Mouse (Mus musculus): ENCODE measurements around the gene Nckipsd.
A peak's percentile ranks its signal among the peaks of the same experiment; 100 is the strongest.

Nckipsd gene

DNA sequence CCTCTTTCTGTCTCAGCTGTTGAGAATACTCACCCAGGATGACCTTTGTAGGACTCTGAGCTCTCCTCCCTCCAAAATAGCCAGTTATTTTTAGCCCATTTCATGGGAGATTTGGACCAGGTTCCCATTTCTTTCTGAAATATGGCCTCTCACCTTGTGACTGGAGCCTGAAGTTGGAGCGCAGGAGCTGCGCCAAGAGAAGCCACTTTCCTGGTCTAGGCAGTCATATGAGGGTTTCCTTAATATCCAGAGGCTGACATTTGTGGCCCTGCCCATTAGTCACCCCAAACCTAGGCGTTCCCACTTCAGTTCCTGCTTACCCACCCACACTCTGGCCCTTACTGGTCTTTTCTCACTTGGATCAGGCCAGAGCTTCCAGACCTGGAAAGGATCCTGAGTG is 44.8 kb downstream of the Nckipsd start, which contains the start of gene Slc26a6:
Gene Slc26a6 (plus strand): TSS at position 308 of the 400 bp plus-strand sequence.
- DNase-seq = no peak

DNA sequence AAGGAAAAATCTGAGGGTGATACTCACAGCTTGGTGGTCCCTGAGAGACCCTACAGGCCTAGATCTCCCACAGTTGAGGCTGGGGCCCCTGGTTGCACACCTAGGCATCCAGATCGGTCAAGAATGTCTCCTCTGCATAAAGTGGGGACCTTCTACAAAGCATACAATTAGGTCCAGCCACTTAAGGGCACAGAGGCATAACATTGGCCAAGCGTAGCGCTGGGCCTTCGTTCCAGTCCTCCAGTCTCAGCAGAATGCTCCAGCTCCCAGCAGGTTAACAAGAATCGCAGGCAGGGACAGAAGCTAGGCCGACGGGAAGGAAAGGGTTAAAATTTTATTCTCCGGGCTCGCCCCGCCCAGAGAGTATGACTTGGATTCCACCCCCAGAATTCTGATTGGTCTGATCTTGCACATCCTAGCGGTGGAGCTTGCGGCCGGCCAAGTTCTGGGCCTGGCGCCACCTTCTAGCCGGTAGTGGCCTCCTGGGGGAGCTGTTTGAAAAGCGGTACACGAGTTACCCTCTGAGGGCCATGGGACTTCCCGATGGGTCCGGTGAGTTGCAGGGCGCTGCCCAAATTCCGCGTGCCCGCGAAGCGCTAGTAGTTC is 45.6 kb downstream of the Nckipsd start:
- DNase-seq = peak; percentile 87 to 89

DNA sequence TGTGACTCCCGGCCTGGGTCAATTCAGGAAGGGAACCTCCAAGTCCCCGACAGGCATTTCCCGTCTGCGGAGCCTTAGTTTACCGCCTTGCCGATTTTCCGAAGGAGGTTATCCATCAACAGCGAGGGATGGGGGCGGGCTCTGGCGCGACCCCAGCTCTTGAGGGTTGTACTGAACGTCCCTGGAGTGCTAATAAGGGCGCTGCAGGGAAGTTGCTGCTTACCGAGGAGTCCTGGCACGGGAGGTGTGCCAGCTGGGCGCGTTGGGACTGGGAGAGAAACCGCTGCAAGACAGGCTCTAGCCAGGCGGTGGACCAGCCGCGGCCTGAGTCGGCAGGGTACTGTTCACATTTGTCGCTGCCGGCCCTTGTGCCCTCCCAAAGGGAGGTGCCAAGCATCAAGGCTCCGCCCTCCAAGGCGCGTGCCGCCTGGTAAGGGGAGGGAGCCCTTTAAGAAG is 46.1 kb downstream of the Nckipsd start:
- DNase-seq = peak; percentile 82 to 88

DNA sequence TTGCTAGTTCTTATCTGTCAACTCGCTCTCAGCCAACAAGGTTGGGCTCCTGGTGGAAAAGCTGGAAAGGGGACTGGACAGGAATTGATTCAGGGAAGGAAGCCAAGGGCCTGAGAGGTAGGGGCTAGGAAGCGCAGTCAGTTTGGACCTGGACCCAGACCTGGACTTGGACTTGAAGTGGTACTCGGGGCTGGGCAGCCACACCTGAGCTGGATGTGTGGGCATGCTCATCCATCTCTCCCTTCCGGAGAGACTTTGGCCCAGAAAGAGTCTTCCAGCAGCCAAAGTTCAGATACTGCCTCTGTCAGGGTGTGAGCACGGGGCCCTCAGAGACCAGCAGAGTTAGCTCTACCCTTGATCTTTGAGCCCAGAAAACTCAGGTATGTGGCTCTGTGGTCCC is 47.2 kb downstream of the Nckipsd start:
- DNase-seq = no peak

DNA sequence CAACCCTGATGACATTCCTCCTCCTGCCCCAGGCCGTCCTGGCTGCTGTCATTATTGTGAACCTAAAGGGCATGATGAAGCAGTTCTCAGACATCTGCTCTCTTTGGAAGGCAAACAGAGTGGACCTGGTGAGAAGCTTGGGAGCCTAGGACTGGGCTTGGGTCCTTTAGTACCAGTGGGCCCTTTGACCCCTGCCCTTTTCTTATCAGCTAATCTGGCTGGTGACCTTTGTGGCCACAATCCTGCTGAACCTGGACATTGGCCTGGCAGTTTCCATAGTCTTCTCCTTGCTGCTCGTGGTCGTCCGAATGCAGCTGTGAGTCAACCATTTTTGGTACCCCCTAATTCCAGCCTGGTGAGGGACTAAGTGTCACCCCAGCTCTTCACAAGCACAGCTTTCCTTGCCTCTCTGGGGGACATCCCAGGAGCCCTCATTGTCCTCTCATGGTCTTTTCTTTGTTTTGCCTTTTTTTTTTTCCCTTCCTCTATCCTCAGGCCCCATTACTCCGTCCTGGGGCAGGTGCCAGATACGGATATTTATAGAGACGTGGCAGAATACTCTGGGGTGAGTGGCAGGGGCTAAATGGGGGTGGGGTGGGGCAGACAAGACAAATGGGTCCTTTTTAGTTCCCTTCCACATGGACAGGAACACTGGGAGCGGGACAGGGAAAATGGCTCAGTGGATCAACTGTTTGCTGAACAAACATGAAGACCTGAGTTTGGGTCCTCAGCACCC is 50.8 kb downstream of the Nckipsd start:
- no peak for DNase-seq
